Mouse (Mus musculus): ENCODE measurements around the gene Grn.

DNA sequence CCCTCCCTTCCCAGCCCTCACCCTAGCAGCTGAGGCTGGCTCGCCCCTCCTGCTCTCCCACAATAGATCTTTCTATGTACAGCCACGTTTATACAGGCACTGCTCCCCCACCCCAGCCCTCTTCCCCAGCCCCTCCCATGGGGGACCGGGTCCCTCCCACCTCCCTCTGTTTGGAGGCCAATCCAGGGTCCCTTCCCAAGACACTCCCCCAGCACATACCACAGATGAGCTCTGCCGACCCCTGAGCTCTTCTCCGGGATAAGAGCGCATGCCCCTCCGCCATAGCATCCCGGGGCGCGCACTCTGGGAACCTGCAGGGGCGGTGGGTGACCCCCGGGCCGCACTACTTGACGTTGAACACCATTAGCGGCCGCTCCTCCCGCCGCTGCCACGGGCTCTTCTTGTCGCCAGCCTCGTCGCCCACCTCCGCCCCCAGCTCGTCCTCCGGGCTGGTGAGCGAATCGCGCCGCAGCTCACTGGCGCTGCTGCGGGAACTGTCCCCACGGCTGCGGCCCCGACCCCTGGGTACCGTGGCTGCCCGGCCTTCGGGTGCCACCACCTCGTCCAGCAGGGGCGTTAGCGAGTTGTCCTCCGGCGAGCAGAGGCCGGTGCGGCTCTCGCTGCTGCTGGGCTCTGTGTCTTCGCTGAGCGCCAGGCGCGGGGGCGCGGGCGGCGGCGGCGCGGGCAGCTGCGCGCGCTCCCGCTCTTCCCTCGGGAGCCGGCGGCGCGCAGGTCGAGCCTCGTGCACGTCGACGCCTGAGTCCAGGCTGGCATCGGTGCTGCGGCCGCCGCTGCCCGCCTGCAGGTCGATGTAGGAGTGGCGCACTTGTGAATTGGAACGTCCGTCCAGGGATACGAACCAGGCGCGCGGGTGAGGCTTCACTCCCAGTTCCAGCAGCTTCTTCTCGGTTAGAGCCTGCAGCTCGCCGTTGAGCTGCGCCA lies 7.3 kb downstream of the Grn start:
- TF ChIP-seq E2F4 (IDR thresholded peaks at IDR 0.05; ENCODE audit: insufficient read depth) (no peak), POLR2A (IDR thresholded peaks at IDR 0.05; ENCODE audit: insufficient read length, low read depth) (peak; percentile 20), USF1 (IDR thresholded peaks at IDR 0.05; ENCODE audit: low read depth) (no peak), SRF (IDR thresholded peaks at IDR 0.05; ENCODE audit: control insufficient read depth, insufficient read length, low read depth) (no peak), POLR2AphosphoS2 (IDR thresholded peaks at IDR 0.05; ENCODE audit: insufficient read length, low read depth) (no peak), MYOD1 (IDR thresholded peaks at IDR 0.05; ENCODE audit: control insufficient read depth in 1 of 3, insufficient read length in 2 of 3, low read depth in 2 of 3) (peak in 1 of 3 experiments; percentile 6), MAX (IDR thresholded peaks at IDR 0.05; ENCODE audit: low read depth) (no peak), MYOG (IDR thresholded peaks at IDR 0.05; ENCODE audit: control insufficient read depth in 1 of 3, insufficient read depth in 1 of 3, insufficient read length in 2 of 3, low read depth in 2 of 3) (peak in 2 of 3 experiments; percentile 2 to 57), REST (IDR thresholded peaks at IDR 0.05; ENCODE audit: insufficient read depth, insufficient read length) (no peak), TCF12 (IDR thresholded peaks at IDR 0.05; ENCODE audit: insufficient read depth, poor library complexity, severe bottlenecking) (no peak)
